In genomic region chr13:105198658-105199057, GRCm38 (mm10) we compare ENCODE assay signal across 15 mouse cellular contexts.
"Had no signal": no experiment of that assay in that cellular context is flagged by ENCODE, and none has a peak within 500 bp of the region (broad histone marks: within the 10 kb centered on the region; RNA-seq: fewer than 3 reads in every experiment).

No protein-coding gene starts in this region.

- H3K36me3 ChIP-seq: neural tube, embryonic 13.5 days; stomach, embryonic 15.5 days had no signal

- H3K4me3 ChIP-seq: neural tube, embryonic 13.5 days; stomach, embryonic 15.5 days had no signal

- H3K4me1 ChIP-seq: neural tube, embryonic 13.5 days; stomach, embryonic 15.5 days had no signal

- DNase-seq: retina, postnatal 1 day; right cerebral cortex, adult 18-20 months; right cerebral cortex, postnatal 14 days; right cerebral cortex, postnatal 25 days; right cerebral cortex, postnatal 4 days; spleen, adult 18-20 months; thymus, adult 18-20 months; thymus, adult 2 months; thymus, postnatal 14 days; thymus, postnatal 25 days; thymus, postnatal 36 days; thymus, postnatal 4 days had no signal

- H3K27me3 ChIP-seq: neural tube, embryonic 13.5 days; stomach, embryonic 15.5 days had no signal

- H3K4me2 ChIP-seq: neural tube, embryonic 13.5 days; stomach, embryonic 15.5 days had no signal

- H3K9ac ChIP-seq: neural tube, embryonic 13.5 days; stomach, embryonic 15.5 days had no signal

- H3K9me3 ChIP-seq: neural tube, embryonic 13.5 days; stomach, embryonic 15.5 days had no signal

- H3K27ac ChIP-seq: neural tube, embryonic 13.5 days; stomach, embryonic 15.5 days; stomach, postnatal 0 days had no signal
